Mouse (Mus musculus) thymus, postnatal 36 days (tissue): ENCODE results near the gene Epo.

ENCODE experiments used
- DNase-seq, 2 experiments: peaks; one replicate each; pipeline ENCODE4 v3.0.0; 2022; ENCODE audit warnings: mixed read lengths in 2 of 2

The Epo gene

DNA sequence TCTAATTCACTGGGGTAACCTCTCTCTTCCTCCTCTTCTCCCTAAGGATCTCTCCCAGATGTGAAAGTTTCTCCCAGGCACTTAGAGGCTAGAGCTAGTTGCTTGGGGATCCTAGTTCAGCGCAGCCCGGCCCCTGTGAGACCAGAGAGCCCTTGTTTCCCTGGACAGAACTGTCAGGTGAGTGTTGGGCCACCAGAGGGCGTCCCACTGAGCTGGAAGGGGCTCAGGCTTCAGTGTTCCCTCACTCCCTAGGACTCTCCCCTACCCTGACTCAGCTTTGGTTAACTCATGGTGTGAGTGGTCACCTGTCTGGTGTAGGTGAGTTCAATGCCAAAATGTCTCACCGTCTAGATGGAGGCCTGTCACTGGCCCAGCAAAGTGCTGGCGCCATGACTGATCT, 14.6 kb downstream of the Epo start, which contains the start of gene Gigyf1:
Gigyf1 (plus strand) TSS at position 113 of the 400 bp plus-strand sequence.
- no peak for DNase-seq

- DNase-seq = no peak
Measured at GRCm38 (mm10) chr5:137514811-137515210, 18.2 kb downstream of the Epo start.

- DNase-seq = no peak
Measured at GRCm38 (mm10) chr5:137513951-137514721, 18.9 kb downstream of the Epo start.

- no peak for DNase-seq
Measured at GRCm38 (mm10) chr5:137512847-137513794, 19.9 kb downstream of the Epo start.

DNA sequence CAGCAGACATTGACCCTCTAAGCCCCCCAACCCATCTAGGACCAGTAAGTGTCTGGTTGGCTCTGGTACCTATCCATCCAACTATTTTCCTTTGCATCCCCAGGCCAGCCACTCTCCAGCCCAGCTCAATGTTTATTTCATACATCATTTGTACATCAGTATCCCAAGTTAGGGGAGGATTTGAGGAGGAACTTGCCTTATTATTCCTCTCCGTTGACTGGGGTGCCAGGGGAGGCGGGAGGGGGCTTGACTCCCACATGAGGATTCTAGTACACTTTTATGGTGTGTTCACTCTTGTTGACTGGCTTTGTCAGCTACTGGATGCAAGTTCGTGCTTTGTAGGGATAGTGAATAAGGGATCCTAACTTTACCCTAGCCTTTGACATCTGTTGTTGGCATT, 21.3 kb downstream of the Epo start:
- DNase-seq = no peak

GRCm38 (mm10) chr5:137510573-137511390, 22.3 kb downstream of the Epo start:
- peak; percentile 35 to 69 for DNase-seq

- peak; percentile 80 to 82 for DNase-seq
Measured at GRCm38 (mm10) chr5:137510014-137510501, 23.0 kb downstream of the Epo start.

DNA sequence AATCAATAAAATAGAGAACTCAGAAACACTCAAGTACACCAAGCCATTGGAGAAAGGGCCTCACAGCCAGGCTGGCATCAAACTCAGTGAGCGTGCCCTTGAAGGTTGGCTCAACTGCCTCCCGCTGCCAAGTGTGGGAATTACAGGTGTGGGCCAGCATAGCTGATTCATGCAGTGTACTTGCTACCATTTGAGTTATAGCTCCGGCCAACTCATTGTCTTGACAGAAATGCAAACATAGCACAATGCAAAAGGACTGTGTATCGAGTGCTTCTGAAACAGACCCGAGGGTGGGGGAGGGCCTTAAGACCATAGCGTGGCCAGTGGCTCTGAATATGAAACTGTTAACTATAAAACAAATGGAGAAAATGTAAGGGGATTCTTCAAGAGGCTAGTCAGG, 29.0 kb downstream of the Epo start:
- peak; percentile 39 to 47 for DNase-seq

DNA sequence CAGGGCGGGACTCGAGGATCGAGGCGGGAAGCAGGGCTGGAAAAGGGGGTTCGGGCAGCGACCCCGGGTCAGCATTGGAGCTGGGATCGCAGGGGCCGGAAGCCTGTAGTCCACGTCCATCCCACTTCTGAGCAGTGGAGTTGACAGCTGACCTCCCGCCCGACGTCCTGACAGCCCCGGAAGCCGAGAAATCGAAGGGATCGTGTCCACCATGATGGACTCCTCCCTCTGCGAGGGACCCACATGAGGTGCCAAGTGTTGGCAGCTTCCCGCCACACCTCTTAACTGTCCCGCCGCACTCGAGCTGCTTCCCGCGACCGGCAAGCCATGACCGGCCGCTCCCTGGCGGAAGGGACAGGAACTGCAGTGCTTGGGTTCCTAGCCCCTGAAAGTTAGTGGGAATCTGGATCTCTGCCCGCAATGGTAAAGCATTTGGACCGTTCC, 30.4 kb downstream of the Epo start:
- peak; percentile 79 to 82 for DNase-seq

GRCm38 (mm10) chr5:137501709-137502666, 31.1 kb downstream of the Epo start, which contains the start of gene Pop7:
Gene Pop7, minus strand, starts transcription at chr5:137502518.
- DNase-seq = peak; percentile 100

GRCm38 (mm10) chr5:137500186-137500585, 32.9 kb downstream of the Epo start:
- no peak for DNase-seq

DNA sequence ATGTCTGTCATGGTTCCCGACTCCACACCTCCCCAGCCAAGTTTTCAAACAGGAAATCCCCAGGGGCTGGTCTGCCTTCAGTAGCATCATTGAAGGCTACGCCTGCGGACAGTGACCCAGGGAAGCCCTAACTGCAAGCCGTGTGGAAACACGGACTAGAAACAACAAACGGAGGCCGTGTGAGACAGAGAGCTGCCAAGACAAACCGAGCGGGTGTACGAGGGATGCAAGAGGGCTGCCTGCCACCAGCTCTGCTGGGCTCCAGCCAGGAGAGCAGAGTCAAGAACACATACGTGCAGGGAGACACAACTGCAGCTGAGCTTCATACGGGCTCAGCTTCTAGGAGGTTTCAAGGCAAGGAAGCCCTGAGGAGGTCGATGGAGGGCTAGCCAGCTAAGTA, 39.2 kb downstream of the Epo start:
- no peak for DNase-seq

- no peak for DNase-seq
Measured at GRCm38 (mm10) chr5:137491559-137491958, 41.5 kb downstream of the Epo start.

GRCm38 (mm10) chr5:137487616-137488015, 45.4 kb downstream of the Epo start:
- DNase-seq = no peak

DNA sequence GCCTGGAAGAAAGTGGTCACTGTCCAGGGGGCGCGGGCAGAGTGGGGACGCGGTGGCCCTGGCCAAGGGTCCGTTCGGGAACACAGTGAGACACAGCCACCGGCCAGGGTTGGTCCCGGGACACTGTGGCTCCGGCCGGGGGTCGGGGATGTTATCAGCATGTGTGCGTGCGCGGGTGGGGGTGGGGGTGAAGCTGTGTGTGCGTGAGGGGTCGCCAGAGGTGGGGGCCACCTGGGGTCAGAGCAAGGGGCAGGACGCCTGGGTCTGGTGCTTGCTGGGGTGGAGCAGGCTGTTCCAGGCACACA, 47.2 kb downstream of the Epo start:
- no peak for DNase-seq

- DNase-seq = no peak
Measured at GRCm38 (mm10) chr5:137485071-137485850, 47.8 kb downstream of the Epo start.

DNA sequence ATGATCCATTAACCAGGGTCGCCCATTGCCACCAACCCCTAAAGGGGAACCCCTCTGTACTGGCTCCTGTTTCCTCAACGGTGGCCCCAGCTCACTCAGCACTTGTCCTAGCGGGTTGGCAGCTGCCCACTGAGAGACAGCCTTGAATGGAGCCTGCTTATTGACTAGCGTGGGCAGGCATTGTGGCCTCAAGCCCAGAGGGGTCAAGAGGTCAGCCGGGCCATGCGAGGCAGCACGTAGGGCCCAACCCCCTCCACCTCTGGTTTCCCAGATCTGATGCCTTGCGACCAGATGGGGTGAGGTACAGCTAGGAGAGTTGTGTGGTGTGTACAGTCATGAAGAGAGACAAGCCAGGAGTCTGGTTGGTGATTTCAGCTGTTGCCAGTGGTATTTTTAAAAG, 51.1 kb downstream of the Epo start:
- no peak for DNase-seq

DNA sequence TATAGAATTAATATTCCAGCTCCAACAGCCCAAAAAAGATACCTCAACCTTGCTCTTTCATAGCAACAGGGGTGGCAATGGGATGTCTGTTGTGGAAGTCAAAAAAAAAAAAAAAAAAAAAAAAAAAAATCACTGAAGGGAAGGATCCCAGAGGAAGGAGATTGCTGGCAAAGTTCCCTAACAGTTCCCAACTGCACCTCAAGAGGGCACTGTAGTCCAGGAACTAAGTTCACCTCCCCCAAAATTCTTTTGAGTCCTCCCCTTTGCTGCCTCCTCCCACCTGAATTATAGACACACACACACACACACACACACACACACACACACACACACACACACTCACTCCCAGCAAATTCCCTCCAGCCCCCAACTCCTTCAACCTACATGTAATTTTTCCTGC, 51.9 kb downstream of the Epo start:
- DNase-seq = peak; percentile 33 to 44

DNA sequence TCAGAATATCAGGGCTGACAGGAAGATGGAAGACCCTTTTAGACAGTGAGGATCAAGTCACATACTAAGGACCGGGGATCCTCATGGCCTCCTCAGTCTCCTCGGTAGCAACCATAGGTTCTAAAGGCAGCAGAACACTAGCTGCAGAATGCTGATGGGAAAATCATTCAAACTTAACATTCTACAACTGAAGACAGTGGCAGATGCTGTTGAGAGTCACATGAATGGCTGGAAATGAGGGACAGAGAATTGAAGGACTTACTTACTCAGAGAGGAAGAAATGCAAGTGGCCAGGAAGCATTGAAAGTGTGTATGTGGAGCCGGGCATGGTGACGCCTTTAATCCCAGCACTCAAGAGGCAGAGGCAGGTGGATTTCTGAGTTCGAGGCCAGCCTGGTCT, 56.1 kb downstream of the Epo start, which contains the start of gene Zan:
Zan (minus strand) TSS at position 101 of the 400 bp plus-strand sequence.
- no peak for DNase-seq

DNA sequence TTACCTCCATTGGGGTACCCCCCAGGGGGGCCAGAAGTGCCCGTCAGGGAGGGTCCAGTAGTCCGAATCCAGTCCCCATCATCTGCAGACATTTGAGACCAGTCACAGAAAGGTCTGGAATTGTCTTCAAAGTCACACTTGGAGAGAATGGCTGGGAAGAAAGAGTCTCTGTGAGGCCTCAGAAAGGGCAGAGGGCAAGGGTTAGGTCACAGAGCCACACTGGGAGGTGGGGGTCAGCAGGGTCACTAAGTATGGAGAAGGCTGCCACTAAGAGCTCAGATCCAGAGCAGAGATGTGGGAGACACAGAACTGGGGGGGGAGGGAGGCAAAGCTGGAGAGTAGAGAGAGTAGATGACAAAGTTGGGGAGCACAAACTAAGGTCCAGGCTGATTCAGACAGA, 58.7 kb downstream of the Epo start:
- no peak for DNase-seq
